Mouse (Mus musculus): Measurements from ENCODE around the gene Fam169b. TPM values are rescaled to one million over a fixed set of nuclear protein-coding genes. Genes with fewer than 3 reads are reported as not detected.

Fam169b gene
- polyA plus RNA-seq, 1 experiment from 2014 or later: 0.40 TPM

GRCm38 (mm10) chr7:68386767-68387166 is 113.1 kb downstream of the Fam169b start:
- Histone ChIP-seq H3K9ac (no peak overlapping the region), H3K27ac (no peak overlapping the region), H3K36me3 (no peaks in the 10 kb centered on the region), H3K4me2 (no peak overlapping the region), H3K4me3 (replicated peaks) (no peak overlapping the region), H3K9me3 (no peaks in the 10 kb centered on the region), H3K27me3 (replicated peaks) (no peaks in the 10 kb centered on the region), H3K4me1 (0 out of 2 replicates have a peak, but pooled peaks cover 2% of the 10 kb centered on the region)
- ATAC-seq (ENCODE audit: insufficient read depth, low FRiP score, low read depth): peak; percentile 84
- WGBS: 63% methylated on average over 3 of the region's 3 CpGs

- Histone ChIP-seq H3K4me1 (no peaks in the 10 kb centered on the region), H3K4me2 (no peak overlapping the region), H3K9me3 (no peaks in the 10 kb centered on the region), H3K27me3 (replicated peaks) (no peaks in the 10 kb centered on the region), H3K9ac (no peak overlapping the region), H3K36me3 (no peaks in the 10 kb centered on the region), H3K27ac (no peak overlapping the region), H3K4me3 (replicated peaks) (no peak overlapping the region)
- WGBS: 63% methylated on average over 6 of the region's 6 CpGs
- no peak for ATAC-seq (ENCODE audit: insufficient read depth, low FRiP score, low read depth)
Observed at GRCm38 (mm10) chr7:68395707-68396333, 122.2 kb downstream of the Fam169b start.

DNA sequence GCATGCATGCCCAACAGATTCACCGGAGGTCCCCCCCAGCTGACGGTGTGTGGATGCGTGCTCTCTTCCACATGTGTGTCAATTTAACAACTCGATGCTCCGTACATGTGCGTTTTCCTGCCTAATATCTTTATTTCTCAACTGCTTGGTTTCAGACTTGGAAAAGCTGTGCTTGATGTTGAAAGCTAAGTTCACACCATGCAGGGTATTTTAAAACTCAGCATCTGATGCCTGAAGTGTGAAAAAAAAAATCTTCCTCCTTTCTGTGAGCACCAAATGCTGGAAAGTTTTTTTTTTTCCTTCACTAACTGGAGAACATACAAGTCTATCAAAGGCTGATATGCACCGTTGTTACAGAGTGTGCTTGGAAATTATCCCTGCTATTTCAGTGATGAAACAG is 126.9 kb downstream of the Fam169b start:
- no peak overlapping the region for H3K27ac ChIP-seq
- no peaks in the 10 kb centered on the region for H3K36me3 ChIP-seq
- H3K4me2 ChIP-seq: no peak overlapping the region
- WGBS: 87% methylated on average over 7 of the region's 7 CpGs
- ATAC-seq (ENCODE audit: insufficient read depth, low FRiP score, low read depth): no peak
- no peaks in the 10 kb centered on the region for H3K27me3 ChIP-seq (replicated peaks)
- H3K4me3 ChIP-seq (replicated peaks): no peak overlapping the region
- H3K4me1 ChIP-seq: no peaks in the 10 kb centered on the region
- H3K9ac ChIP-seq: no peak overlapping the region
- H3K9me3 ChIP-seq: no peaks in the 10 kb centered on the region

- Histone ChIP-seq H3K27me3 (replicated peaks) (no peaks in the 10 kb centered on the region), H3K4me1 (no peaks in the 10 kb centered on the region), H3K27ac (no peak overlapping the region), H3K4me2 (no peak overlapping the region), H3K9ac (no peak overlapping the region), H3K9me3 (no peaks in the 10 kb centered on the region), H3K36me3 (no peaks in the 10 kb centered on the region), H3K4me3 (replicated peaks) (no peak overlapping the region)
- peak; percentile 65 for ATAC-seq (ENCODE audit: insufficient read depth, low FRiP score, low read depth)
- 36% methylated on average over 5 of the region's 5 CpGs for WGBS
Observed at GRCm38 (mm10) chr7:68408611-68409010, 135.0 kb downstream of the Fam169b start.

Other genes with a start within 250 kb of the Fam169b start
- not detected in 2 replicates for gene Pgpep1l, start 9.6 kb upstream of the Fam169b start, polyA plus RNA-seq (2015; fragmentation: Nextera tagmentation; extraction: Ambion mirVana)